Mouse (Mus musculus): Measurements from ENCODE around the gene Nedd4.
"Not testable (repeated sequence)": the region's sequence is repeated elsewhere in the genome, so short reads cannot be mapped to it uniquely, and the experiment has no call there.

Gene Nedd4

DNA sequence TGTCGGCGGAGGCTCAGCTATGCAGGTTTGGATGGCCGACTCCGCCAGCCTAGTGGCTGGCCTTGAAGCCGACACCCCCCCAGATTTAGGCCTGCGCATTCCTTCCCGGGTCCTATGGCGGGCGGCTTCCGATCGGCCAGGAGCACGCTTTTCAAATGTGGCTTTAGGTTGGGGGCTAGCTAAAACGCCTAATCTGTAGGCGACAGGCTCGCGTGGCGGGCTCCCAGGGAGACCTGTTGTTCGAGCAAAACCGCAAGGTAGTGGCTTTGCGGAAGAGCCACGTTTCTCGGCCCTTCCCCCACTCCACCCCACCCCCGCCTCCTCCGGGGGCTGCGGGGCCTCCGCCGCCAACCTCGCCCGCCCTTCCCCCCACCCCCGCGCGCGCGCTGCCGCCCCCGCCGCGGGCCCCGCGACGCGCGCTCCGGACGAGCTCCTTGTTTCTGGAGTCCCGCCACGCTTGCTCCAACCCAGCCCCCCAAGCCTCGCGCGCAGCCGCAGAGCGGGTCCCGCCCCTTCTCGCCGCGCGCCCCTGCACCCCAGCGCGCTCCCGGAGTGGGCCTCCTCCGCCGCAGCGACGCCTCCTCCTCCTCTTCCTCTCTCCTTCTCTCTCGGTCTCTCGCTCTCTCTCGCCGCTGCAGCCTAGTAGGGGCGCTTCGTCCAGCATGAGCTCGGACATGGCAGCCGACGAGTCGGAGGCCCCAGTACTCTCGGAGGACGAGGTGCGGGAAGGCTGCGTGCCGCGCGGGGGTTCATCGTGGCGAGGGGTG is at the start of gene Nedd4:
Nedd4 (plus strand) TSS at position 452 of the 767 bp plus-strand sequence.
- DNase-seq (ENCODE audit: low read depth): peak; percentile 58

DNA sequence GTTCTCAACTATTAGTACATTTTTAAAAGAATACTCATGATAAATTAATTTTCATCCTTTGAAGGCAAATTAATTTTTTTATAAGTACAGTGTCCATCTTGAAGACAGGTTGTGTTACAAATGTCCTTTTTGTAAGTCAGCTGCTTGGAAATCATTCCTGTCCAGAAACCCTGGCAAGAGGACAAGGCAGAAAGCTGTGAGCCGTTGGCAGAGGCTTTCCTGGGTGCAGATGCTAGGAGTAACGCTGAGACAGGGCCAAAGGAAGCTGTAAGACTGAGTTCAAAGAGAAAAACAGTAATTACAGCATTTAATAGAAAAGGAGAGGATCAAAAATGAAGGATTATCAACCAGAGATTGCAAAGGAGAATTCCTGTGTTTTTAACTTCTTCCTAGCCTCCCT is 48.3 kb upstream of the Nedd4 start:
- no peak for DNase-seq (ENCODE audit: low read depth)

DNA sequence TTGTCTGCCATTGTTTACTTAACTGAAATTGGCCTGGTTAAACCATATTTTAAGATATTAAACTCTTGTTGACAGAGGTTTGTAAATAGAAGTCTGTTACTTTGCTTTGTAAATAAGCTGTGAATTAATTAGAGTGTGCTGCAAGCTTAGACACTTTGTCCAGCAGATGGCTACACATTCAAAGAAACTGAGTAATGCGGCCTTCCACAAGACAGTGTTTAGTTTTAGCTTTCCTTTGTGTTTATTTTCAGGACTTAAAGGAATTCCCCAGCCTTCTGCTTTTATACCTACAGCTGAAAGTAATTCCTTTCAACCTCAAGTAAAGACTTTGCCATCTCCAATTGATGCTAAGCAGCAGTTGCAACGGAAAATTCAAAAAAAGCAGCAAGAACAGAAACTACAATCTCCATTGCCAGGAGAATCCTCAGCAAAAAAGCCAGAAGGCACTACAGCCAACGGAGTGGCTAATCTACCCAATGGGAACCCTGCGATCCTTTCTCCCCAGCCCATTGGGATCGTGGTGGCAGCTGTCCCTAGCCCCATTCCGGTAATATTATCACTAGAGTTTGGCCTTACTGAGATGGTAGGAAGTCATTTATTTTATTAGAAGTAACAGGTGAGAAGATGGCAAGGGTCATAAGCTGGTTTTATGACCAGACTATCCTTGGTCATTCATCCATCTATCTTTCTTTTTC is 47.2 kb upstream of the Nedd4 start:
- no peak for DNase-seq (ENCODE audit: low read depth)

DNA sequence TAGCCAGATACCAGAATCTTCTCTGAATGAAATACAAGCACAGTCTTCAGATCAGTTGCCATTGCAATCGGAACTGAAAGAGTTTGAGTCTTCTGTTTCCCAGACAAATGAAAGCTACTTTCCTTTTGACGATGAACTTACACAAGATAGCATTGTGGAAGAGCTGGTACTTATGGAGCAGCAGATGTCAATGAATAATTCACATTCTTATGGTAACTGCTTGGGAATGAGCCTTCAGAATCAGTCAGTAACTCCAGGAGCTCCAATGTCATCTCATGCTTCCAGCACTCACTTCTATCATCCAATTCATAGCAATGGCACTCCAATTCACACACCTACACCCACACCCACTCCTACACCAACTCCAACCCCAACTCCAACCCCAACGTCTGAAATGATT is 44.1 kb upstream of the Nedd4 start:
- no peak for DNase-seq (ENCODE audit: low read depth)

DNA sequence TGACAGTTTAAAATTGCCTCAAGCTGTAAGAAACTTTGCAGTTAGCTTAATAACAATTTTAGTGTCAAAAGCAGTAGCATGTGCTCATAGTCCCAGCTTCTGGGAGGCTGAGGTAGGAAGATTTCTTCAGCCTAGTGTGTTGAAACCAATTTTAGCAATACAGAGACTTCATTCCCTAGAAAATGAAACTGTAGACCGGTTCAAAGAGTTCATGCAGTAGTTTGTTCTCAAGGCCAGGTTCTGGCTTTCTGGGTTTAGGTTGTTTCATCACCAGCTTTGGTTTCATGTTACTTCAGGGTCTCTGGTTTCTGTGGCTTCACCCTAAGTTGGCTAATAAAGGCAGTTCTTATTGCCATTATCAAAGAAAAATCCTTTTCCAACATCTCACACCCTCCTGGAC is 38.5 kb upstream of the Nedd4 start:
- no peak for DNase-seq (ENCODE audit: low read depth)

DNA sequence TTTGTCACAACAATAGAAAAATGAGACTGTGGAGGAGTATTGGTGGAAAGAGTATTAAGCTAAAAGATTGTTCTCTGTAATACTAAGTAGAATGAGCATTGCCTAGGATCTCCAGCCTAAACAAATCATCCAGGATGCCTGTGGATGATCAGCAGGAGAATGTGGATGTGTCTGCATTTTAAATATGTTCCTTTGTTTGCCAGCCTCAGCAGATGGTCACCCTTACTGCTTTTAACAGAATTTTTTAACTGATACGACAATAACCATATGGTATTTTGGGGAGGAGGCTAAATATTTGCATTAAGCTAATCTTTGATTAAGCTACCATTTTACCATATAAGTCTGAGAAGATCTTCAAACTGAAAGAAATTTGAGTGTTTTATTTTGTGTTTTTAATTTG is 34.5 kb upstream of the Nedd4 start:
- DNase-seq (ENCODE audit: low read depth): no peak

DNA sequence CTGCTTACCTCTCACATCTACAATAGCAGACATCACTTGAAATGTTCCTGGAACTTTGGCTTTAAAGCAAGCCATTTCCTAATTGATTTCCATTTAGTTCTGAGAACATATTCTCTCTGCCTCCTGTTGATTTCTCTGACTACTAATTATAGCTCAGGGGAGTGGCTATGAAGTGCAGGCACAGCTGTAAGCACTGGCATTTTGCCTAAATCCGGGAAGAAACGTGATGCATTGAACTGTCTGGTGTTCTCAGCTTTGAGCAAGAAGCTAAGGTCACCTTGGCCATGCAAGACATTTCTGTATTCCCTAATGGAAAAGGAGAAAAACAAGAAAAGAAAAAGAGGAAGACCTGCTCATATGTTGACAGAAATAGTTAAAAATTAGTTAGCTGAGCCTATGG is 33.6 kb upstream of the Nedd4 start:
- no peak for DNase-seq (ENCODE audit: low read depth)

DNA sequence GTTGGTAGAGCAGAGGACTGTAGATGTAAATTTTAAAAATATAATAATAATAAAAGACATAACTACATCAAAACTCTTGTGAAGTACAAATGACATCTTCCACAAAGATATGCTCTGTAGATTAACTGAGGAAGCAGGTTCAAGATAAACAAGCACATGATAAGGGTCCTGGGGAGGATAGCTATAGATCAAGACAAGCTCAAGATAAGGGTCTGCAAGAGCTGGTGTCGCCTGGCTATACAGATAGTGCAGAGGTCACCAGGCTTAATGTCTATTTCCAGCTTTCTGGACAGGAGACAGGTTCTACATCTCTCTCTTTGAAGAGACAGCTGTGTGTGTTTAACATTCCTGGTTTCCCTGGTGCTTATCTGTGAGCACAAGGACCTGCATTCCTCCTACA is 29.9 kb upstream of the Nedd4 start:
- DNase-seq (ENCODE audit: low read depth): no peak

DNA sequence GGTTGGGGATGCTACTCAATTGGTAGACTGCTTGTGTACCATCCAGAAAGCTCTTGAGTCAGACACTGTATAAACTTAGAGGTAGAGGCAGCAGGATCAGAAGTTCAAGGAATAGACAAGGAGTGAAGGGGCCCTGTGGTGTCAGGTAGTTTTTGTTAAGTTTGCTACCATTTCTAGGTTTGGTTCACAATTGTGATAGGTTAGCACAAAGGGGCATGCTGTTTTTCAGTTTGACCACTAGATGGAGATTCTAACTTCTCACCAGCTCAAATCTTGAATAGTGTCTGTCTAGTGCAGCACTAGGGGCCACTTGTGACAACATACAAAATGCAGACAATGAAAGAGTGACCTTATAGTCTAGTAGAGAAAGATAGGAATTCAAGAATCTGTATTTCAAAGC is 27.0 kb upstream of the Nedd4 start:
- peak; percentile 48 for DNase-seq (ENCODE audit: low read depth)

DNA sequence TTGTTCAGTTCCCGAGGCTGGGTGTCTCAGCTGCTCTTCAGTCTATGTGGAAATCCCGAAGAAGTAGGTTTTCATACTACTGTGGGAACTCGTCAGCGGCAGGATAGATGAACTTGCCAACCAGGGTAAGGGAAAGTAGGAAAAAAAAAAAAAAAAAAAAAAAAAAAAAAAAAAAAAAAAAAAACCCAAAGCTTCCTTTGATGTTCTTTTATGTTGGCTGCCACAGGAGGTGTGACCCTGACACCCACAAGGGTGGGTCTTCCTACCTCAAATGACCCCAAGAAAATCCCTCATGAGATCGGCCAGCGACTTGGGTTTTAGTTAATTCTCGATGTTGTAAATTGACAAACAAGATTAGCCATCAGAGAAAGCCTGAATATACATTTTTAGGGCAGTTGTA is 25.6 kb upstream of the Nedd4 start:
- DNase-seq (ENCODE audit: low read depth): no peak

DNA sequence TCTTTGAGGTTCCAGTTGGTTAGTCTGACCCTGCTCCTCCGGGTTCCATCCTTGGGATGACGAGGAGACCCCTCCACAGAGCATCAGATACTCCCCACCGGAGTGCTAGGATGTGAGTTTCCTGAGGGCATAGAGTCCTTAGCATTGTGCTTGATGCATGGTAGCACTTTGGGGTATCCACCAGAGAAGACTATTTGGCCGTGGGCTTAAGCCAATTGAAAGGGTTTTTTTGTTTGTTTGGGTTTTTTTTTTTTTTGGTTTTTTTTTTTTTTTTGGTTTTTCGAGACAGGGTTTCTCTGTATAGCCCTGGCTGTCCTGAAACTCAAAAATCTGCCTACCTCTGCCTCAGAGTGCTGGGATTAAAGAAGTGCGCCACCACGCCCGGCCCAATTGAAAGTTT is 24.9 kb upstream of the Nedd4 start:
- no peak for DNase-seq (ENCODE audit: low read depth)

DNA sequence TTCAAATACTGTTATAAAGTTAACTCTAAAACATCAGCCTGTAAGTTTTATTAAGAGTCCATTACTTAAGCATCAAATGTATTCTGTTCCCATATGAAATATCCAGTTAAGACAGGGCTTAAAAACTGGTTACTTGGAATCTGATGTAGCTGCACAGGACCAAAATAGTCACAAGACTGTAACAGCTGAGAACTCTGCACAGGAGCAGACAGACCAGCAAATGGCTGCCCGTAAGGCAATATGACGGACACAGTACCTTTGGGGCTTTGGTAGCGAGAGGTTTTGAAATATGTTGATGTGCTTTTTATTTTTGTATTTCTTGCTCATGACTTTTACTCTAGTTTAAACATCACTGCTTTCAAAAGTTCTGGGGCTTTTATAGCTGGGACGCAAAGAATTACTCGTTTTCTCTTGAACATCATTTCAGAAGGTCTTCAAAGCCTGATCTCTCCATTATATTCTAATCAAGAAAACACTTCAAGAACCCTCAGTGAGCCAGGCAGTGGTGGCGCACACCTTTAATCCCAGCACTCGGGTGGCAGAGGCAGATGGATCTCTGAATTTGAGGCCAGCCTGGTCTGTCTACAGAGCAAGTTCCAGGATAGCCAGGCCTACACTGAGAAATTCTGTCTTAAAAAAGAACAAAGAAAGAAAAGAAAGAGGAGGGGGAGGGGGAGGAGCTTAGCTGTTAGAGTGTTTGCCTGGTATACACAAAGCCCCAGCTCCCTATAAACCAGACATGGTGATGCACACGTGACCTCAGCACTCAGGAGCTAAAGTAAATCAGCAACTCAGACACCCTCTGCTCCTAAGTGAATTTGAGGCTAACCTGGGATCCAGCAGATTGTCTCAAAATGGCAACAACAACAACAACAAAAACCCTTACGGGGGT is 22.9 kb upstream of the Nedd4 start:
- no peak for DNase-seq (ENCODE audit: low read depth)

DNA sequence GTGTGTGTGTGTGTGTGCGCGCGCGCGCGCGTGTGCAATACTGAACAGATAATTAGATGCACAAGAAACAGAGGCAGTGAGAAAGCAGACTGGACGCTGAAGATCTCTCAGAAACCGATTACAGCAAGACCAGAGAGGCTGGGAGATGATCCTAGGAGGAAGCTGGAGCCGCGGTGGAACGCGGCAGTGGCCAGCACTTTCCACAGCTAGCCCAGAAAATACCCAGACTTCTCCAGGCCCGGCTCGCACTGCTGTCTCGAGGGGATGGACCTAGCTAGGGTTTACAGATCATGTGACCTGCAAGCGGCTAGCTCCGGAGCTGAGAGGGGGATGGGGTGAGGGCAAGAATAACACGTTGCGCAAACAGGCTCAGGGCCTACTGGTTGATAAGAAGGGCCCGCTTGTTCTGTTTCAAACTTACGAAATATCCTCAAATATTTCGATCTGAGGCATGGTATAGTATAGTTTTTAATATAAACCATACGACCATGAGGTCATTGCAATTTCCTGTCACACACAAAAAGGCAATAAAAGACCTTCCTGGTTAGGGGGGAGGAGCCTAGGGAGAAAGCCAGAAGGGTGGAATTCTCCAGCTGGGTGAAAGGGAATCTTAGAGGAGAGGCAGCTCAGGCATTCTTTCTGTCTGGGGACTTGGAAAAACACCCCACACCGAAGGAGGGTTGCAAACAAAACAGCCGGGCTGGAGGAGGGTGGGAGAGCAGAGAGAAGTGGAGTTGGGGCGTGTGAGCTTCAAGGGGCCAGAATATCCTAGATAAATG is 22.1 kb upstream of the Nedd4 start:
- no peak for DNase-seq (ENCODE audit: low read depth)

DNA sequence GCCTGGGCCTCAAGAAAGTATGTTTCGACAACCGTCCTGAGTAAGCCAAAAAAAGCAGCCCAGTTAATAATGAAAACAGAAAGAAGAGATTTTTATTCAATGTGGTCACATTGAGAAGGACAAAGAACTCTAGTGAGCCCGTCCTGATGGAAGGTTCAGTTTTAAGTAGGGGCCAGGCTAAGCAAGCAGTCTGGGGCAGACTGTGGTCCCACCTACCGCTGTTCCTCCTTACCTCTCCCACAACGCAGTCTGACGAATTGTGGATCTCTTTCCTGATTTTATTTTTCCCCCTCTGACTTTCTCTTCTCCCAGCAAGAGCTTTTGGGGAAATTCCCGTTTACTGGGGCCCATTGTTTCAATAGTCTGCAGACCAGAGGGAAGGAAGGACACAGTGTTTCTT is 21.5 kb upstream of the Nedd4 start:
- no peak for DNase-seq (ENCODE audit: low read depth)

DNA sequence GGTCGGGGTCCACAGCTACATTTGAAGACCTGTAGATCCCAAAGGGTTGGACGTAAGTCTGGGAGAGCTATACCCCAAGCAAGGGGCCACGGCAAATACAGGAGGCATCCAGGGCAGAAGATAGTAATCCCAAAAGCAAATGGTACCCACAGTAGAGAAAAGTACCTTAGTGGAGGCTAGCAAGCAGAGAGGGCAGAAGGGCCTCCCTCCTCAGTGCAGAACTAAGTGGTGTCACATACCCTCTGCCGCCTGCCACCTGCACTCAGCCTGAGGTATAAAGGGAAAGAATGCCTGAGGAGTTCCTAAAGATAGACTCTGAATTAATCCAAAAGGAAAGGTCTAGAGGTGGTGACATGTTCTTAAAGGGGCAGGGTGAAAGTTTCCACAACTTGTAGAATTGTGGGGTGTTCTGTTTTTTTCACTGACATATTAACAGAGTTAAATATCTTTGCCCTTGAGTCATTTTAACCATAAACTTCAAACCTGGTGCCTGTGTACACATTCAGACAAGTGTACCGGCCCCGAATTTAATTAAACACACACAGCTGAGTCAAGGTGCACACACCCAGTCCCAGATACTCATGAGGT is 21.0 kb upstream of the Nedd4 start:
- DNase-seq (ENCODE audit: low read depth): no peak

DNA sequence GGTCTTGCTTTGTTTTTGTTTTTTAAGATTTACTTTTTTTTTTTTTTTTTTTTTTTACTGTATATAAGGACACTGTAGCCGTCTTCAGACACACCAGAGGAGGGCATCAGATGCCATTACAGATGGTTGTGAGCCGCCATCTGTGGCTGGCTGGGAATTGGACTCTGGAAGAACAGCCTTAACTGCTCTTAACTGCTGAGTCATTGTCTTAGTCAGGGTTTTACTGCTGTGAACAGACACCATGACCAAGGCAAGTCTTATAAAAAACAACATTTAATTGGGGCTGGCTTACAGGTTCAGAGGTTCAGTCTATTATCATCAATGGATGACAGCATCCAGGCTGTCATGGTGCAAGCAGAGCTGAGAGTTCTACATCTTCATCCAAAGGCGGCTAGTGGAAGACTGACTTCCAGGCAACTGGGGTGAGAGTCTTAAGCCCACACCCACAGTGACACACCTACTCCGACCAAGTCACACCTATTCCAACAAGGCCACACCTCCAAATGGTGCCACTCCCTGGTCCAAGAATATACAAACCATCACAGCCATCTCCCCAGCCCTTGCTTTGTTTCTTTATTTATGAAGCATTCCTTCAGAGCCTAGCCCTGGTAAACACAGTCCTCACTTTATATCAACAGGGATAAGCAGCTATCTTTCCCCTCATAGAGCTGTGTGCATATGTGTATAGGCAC is 19.2 kb upstream of the Nedd4 start:
- DNase-seq (ENCODE audit: low read depth): not testable (repeated sequence)

DNA sequence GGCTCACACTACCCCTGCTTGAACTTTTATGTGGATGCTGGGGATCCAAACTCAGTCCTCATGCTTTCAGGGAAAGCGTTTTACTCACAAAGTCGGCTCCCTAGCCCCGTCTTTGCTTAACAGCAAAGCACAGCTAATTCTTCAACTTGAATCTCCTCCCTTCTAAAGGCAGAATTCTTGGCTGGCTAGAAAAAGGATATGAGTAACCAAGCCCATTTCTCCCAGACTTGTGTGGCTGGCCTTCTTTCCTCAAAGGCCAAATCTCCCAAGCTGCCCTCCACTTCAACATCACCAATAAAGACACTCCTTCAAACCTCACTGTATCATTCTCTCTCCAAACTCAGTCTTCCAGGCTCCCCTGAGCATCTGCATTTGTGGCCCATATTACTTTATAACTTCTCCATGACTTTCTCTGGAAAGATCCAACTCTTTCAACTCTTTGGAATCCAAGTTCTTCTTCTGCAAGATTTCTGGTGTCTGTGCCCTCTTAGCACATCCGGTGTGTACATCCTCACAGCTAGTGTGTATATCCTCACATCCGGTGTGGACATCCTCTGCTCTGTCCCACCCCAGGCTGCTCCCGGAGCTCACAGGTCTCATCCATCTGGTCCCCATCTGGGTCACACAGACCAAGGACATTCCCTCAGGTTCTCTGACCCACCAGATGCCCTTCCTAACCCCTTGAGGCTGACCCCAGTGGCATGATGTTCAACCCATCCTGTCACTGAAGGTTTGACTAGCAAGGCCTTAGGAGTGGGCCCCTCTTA is 18.3 kb upstream of the Nedd4 start:
- no peak for DNase-seq (ENCODE audit: low read depth)

DNA sequence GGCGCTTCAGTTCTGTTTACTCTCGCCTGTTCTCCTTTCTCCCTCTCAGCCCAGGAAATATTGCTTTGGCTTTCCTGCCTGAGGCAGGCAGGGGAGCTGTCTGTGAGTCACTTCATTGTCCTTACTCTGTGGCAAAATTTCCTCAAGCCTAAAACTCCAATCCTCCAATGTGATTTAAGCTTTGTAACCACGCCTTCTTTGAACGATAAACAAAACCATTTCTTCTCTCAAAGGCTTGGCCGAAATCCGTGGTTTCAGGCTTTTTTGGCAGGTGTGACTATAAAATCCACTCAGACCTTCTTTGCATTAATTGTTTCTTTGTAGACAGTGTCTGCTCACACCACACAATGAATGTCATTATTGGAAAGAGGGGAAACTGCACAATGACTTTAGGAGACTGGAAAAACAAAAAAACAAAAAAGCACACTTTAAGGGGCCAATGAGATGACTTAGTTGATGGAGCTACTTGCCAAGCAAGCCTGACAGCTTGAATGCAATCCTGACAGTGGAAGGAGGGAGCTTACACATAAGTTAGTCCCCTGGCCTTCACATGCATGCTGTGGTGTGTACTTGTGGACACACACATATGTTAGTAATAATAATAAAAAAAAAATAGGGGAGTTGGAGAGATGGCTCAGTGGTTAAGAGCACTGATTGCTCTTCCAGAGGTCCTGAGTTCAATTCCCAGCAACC is 17.6 kb upstream of the Nedd4 start:
- no peak for DNase-seq (ENCODE audit: low read depth)

DNA sequence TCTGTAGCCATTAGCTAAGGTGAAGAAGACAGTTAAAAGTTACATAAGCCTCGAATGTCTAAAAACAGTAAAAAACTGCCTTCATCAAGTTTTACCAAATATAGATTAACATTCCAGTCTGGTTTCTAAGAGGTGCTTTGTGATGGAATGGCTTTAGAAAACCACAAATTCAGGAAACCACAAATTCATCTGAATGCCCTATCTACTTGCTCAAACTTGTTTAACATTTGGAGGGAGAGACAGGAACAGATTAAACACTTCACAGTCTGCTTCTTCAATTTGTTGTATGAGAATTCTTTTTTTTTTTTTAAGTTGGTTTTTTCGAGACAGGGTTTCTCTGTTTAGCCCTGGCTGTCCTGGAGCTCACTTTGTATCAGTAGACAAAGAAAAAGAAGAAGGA is 12.4 kb upstream of the Nedd4 start:
- DNase-seq (ENCODE audit: low read depth): no peak

DNA sequence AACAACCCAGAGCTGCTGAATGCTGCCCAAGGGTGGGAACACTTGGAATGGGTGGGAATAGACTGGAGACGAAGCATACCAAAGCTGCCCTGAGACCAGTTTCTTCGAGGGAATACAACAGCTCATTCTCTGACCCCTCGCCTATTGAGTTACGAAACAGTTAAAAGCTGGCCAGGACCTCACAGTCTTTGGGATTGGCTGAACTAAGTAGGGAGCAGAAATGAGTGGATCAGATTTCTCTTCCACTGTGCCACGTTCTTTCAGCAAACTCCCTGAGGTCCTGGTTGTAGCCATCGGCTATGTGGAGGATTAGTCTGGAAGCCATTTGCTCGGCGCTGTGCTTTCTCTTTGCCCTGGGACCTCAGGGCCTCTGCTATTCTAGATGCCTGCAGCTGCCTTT is 9.2 kb upstream of the Nedd4 start:
- no peak for DNase-seq (ENCODE audit: low read depth)
